Mouse (Mus musculus): ENCODE data around the gene Fam45a. TPM values are rescaled to one million over a fixed set of nuclear protein-coding genes. Genes with fewer than 3 reads are reported as not detected.

Fam45a gene
- polyA plus RNA-seq (2017; shearing (Covaris generic)): 55.3 TPM

DNA sequence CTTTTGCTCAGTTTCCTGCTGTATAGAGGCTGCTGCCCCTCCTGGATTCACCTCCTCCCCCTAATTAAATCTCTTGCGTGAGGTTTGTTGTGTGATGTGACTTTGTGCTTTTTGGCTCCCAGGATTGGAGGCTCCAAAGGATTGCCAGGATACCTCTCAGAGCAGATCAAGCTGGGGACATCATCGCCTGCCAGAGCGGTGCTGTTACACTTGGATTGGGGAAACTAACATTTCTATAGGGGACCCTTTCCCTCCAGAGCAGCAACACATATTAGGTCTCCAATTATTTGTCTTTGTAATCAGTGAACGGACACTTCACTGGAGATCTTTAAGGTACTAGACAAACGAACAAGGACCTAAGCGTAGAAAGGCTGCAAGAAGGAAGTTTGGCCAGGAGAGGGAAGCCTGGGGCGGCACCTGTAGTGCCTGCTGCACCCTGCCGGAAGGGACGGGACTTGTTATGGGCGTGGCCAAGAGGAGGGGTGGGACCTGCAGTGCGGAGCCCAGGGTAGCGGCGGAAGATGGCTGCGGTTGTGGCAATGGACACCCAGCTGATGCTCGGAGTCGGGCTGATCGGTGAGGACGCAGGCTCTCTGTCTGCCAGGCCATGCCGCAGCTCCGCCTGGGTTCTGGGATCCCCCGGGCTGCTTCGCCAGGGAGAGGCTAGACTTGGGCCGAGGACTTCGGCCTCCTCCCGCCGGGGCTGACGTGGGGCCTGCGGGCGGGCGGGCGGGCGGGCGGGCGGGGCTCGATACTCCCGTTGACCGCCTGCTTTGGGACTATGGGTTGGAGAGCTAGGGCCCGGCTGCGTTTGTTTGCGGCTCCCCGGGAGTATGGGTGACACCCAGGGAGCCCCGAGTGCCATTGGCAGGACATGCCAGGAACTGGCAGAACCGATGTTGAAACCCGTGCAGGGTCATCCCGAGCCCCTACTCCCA, at the start of gene Fam45a:
Gene Fam45a, plus strand, starts transcription at position 488 of the 938 bp plus-strand sequence.

GRCm38 (mm10) chr19:60790551-60791161, 20.7 kb upstream of the Fam45a start, which contains the start of gene Eif3a:
Gene Eif3a, minus strand, starts transcription at chr19:60790658.

GRCm38 (mm10) chr19:60860868-60861700, 49.7 kb downstream of the Fam45a start, which contains the start of gene Sfxn4:
Gene Sfxn4, minus strand, starts transcription at chr19:60861479.

DNA sequence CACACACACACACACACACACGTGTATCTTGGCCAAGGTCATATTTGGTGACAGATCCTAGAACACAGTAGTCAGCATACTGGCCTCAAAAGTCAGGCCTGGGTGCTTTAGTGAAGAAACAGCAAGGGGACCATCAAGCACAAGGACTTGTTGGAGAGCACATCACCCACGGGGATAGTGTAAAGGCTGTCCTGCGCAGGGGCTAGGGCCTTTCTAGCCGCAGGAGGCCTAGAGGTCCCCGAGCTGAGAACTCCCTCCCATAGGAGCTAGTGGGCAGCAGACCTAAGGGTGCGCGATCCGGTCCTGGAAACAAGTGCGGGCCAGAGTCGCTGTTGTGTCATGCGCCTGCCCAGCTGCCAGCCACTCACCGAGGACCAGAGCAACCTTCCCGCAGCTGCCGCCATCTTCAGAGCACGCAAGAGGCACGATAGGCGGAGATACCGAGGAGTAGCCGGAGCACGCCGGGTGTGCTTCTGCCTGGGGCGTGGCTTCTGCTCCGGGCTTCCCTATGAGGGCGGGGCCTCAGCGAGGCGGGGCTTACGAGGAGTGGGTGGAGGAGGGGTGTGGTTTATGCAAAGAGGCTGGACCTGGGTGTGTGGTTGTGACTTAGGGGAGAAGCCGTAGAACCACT, 62.8 kb downstream of the Fam45a start, which contains the start of gene Prdx3:
Gene Prdx3, minus strand, starts transcription at position 493 of the 631 bp plus-strand sequence.

Other genes starting within 250 kb of the Fam45a start
- gene Cacul1, start 230.6 kb upstream of the Fam45a start, polyA plus RNA-seq (2017; shearing (Covaris generic)): 18.5 TPM
- 0.77 TPM for gene Nanos1, start 55.6 kb upstream of the Fam45a start, polyA plus RNA-seq (2017; shearing (Covaris generic))
- 143 TPM for gene Eif3a, start 20.9 kb upstream of the Fam45a start, polyA plus RNA-seq (2017; shearing (Covaris generic))
- gene Sfxn4, start 49.9 kb downstream of the Fam45a start, polyA plus RNA-seq (2017; shearing (Covaris generic)): 4.9 TPM
- 106 TPM for gene Prdx3, start 63.0 kb downstream of the Fam45a start, polyA plus RNA-seq (2017; shearing (Covaris generic))
- 2.0 TPM for gene Grk5, start 78.2 kb downstream of the Fam45a start, polyA plus RNA-seq (2017; shearing (Covaris generic))

All from inflammation-experienced regulatory T-cells, adult 16 weeks (primary cell).